Mouse (Mus musculus) neural tube, embryonic 12.5 days (tissue): ENCODE results near the gene Simc1. TPM values are rescaled to one million over a fixed set of nuclear protein-coding genes. Genes with fewer than 3 reads are reported as not detected.

ENCODE experiments used
- ATAC-seq: fragments of 200-750 bp; cut with Nextera tagmentation; 2 replicates; pipeline ENCODE4 v1.8.0; 2017; ENCODE audit warnings: low read depth, mild to moderate bottlenecking, moderate TSS enrichment, moderate library complexity; ENCODE audit not compliant: low FRiP score
- H3K27ac ChIP-seq: fragments of 300-500 bp; sonication (generic); 2 replicates; pipeline ENCODE4 v1.5.1; 2016
- H3K27me3 ChIP-seq: fragments of 300-500 bp; sonication (generic); replicated peaks from 2 replicates; pipeline ENCODE4 v1.6.1; 2016; ENCODE audit warnings: mild to moderate bottlenecking
- H3K36me3 ChIP-seq: fragments of 300-500 bp; sonication (generic); 2 replicates; pipeline ENCODE4 v1.6.1; 2016; ENCODE audit warnings: mild to moderate bottlenecking
- H3K4me1 ChIP-seq: fragments of 300-500 bp; sonication (generic); 2 replicates; pipeline ENCODE4 v1.6.1; 2016
- H3K4me2 ChIP-seq: fragments of 300-500 bp; sonication (generic); replicated peaks from 2 replicates; pipeline ENCODE4 v1.6.1; 2016; ENCODE audit warnings: mild to moderate bottlenecking
- H3K4me3 ChIP-seq: fragments of 300-500 bp; sonication (generic); 2 replicates; pipeline ENCODE4 v1.5.1; 2016
- H3K9ac ChIP-seq: fragments of 300-500 bp; sonication (generic); 2 replicates; pipeline ENCODE4 v1.6.1; 2016; ENCODE audit warnings: mild to moderate bottlenecking
- H3K9me3 ChIP-seq: fragments of 300-500 bp; sonication (generic); 2 replicates; pipeline ENCODE4 v1.6.1; 2016; ENCODE audit warnings: mild to moderate bottlenecking
- WGBS: fragments of 180-500 bp; shearing (Covaris S2); methylation state at CpG from one replicate; pipeline ENCODE4 v1.1.7; 2016; 5-methylcytosine and 5-hydroxymethylcytosine counted together
- microRNA-seq: library from miRNA; unstranded; fragments of <30 nt; microRNA quantifications from one replicate; pipeline ENCODE4, GENCODE M21; 2017
- polyA plus RNA-seq: library from polyadenylated mRNA; unstranded; fragments of >200 nt; fragmentation: Nextera tagmentation; extraction: Ambion mirVana; gene quantifications from 2 replicates; pipeline ENCODE4 v1.2.1, GENCODE M21; 2016

The Simc1 gene
- polyA plus RNA-seq, 1 experiment from 2014 or later, result 20.3 TPM

DNA sequence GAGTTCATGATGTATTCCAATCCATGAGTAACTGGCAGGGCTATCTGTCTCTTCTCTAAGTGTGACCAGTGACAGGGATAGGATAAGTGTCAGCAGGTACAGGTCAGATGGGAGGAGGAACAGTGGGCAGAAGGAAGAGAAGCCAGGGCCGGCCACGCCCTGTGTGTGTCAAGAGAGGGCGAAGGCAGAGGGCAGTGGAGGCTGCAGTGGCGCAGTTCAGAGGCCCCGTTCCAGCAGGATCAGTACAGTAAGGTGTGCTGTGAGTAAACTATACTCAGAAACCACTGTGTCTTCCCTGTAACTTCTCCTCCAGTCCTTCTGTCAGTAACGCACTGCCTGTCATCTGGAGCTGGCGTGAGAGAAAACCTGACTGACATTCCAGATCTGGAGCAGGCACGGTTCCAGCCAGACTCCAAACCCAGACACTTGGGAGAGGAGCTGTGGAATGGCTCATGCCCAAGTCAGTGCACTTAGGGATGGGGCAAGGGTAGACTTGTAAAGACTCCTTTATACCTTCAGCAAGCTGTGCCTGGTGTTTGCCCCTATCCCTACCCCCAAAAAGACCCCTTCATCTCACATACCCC, 92.6 kb downstream of the Simc1 start:
- no peak for ATAC-seq
- H3K4me1 ChIP-seq, result peaks cover 2% of the 10 kb centered on the region
- no peaks in the 10 kb centered on the region for H3K9me3 ChIP-seq
- H3K27ac ChIP-seq, result no peak overlapping the region
- H3K27me3 ChIP-seq, result no peaks in the 10 kb centered on the region
- 86% methylated on average over 8 of the region's 8 CpGs for WGBS
- H3K9ac ChIP-seq, result no peak overlapping the region
- H3K36me3 ChIP-seq, result peaks cover 44% of the 10 kb centered on the region
- no peak overlapping the region for H3K4me3 ChIP-seq
- no peak overlapping the region for H3K4me2 ChIP-seq

GRCm38 (mm10) chr13:54596870-54597269, 93.3 kb downstream of the Simc1 start:
- no peaks in the 10 kb centered on the region for H3K9me3 ChIP-seq
- H3K27me3 ChIP-seq, result no peaks in the 10 kb centered on the region
- no peak overlapping the region for H3K4me2 ChIP-seq
- H3K4me3 ChIP-seq, result no peak overlapping the region
- no peak for ATAC-seq
- peaks cover 44% of the 10 kb centered on the region for H3K36me3 ChIP-seq
- H3K9ac ChIP-seq, result no peak overlapping the region
- no peak overlapping the region for H3K27ac ChIP-seq
- H3K4me1 ChIP-seq, result no peaks in the 10 kb centered on the region
- WGBS, result 64% methylated on average over 5 of the region's 5 CpGs

GRCm38 (mm10) chr13:54598622-54599143, 95.1 kb downstream of the Simc1 start:
- Histone ChIP-seq H3K9ac (no peak overlapping the region), H3K9me3 (no peaks in the 10 kb centered on the region), H3K4me3 (no peak overlapping the region), H3K36me3 (peaks cover 41% of the 10 kb centered on the region), H3K27me3 (no peaks in the 10 kb centered on the region), H3K27ac (no peak overlapping the region), H3K4me2 (no peak overlapping the region), H3K4me1 (no peaks in the 10 kb centered on the region)
- WGBS, result 90% methylated on average over 12 of the region's 12 CpGs
- ATAC-seq, result no peak

Small RNAs within 50 kb of the gene (microRNA-seq; reads per million reads assigned to microRNA genes)
- not detected for gene Gm24195

Other genes with a start within 250 kb of the Simc1 start
- gene Cplx2, start 132.4 kb upstream of the Simc1 start, polyA plus RNA-seq, result 13.6 and 15.4 TPM in 2 replicates
- 119 and 136 TPM in 2 replicates for gene Thoc3, start 34.9 kb upstream of the Simc1 start, polyA plus RNA-seq
- gene 4833439L19Rik, start 61.7 kb downstream of the Simc1 start, polyA plus RNA-seq, result 239 and 254 TPM in 2 replicates
- 50.2 and 53.3 TPM in 2 replicates for gene Arl10, start 71.2 kb downstream of the Simc1 start, polyA plus RNA-seq
- 58.0 and 66.2 TPM in 2 replicates for gene Nop16, start 86.3 kb downstream of the Simc1 start, polyA plus RNA-seq
- 172 and 180 TPM in 2 replicates for gene Higd2a, start 86.4 kb downstream of the Simc1 start, polyA plus RNA-seq
- gene Cltb, start 107.6 kb downstream of the Simc1 start, polyA plus RNA-seq, result 68.9 and 71.0 TPM in 2 replicates
- 77.1 and 86.9 TPM in 2 replicates for gene Faf2, start 118.0 kb downstream of the Simc1 start, polyA plus RNA-seq
- 105 and 116 TPM in 2 replicates for gene Rnf44, start 190.1 kb downstream of the Simc1 start, polyA plus RNA-seq
- 0.09 and 0.15 TPM in 2 replicates for gene Cdhr2, start 197.7 kb downstream of the Simc1 start, polyA plus RNA-seq
- gene Gprin1, start 246.1 kb downstream of the Simc1 start, polyA plus RNA-seq, result 29.5 and 37.6 TPM in 2 replicates